Mouse (Mus musculus): ENCODE measurements around the gene Wfikkn2.

- TF ChIP-seq ZC3H11A (IDR thresholded peaks at IDR 0.05; ENCODE audit: low read depth, low read length): no peak
- no peak for TF ChIP-seq ETS1 (conservative IDR thresholded peaks at IDR 0.05; ENCODE audit: low read depth, low read length)
- no peak for TF ChIP-seq CTCF (conservative IDR thresholded peaks at IDR 0.05 in 1 of 2, IDR thresholded peaks at IDR 0.05 in 1 of 2; ENCODE audit: low read depth in 2 of 2, low read length in 2 of 2)
- no peak for TF ChIP-seq TBP (conservative IDR thresholded peaks at IDR 0.05; ENCODE audit: low read depth, low read length)
- no peak for TF ChIP-seq EP300 (IDR thresholded peaks at IDR 0.05; ENCODE audit: low read length)
- no peak for TF ChIP-seq ZMIZ1 (IDR thresholded peaks at IDR 0.05; ENCODE audit: low read depth, low read length)
- no peak for TF ChIP-seq CHD2 (IDR thresholded peaks at IDR 0.05; ENCODE audit: low read length)
- no peak for TF ChIP-seq RAD21 (IDR thresholded peaks at IDR 0.05; ENCODE audit: low read depth, low read length)
- no peak for TF ChIP-seq POLR2A (IDR thresholded peaks at IDR 0.05; ENCODE audit: low read depth, low read length)
- no peak for TF ChIP-seq MAFK (IDR thresholded peaks at IDR 0.05; ENCODE audit: insufficient replicate concordance, low read length)
- no peak for TF ChIP-seq SMC3 (IDR thresholded peaks at IDR 0.05; ENCODE audit: low read depth, low read length)
- no peak for TF ChIP-seq ZNF384 (IDR thresholded peaks at IDR 0.05; ENCODE audit: low read depth, low read length)
- no peak for TF ChIP-seq CHD1 (IDR thresholded peaks at IDR 0.05; ENCODE audit: low read depth, low read length)
- no peak for TF ChIP-seq MYC (IDR thresholded peaks at IDR 0.05; ENCODE audit: low read depth, low read length)
Measured at GRCm38 (mm10) chr11:94215581-94215980, 30.2 kb downstream of the Wfikkn2 start.

Measured in CH12.LX (cell line).